Mouse (Mus musculus) MEL (cell line): ENCODE data around the gene Ano3. TPM values are rescaled to one million over a fixed set of nuclear protein-coding genes. Genes with fewer than 3 reads are reported as not detected.

Source experiments
- DNase-seq: peaks from one replicate; pipeline ENCODE4 v3.0.0; 2011; ENCODE audit warnings: low read depth, low spot score
- H3K27ac ChIP-seq: 2 replicates; pipeline ENCODE4 v1.5.1; 2012; ENCODE audit warnings: low read depth, mild to moderate bottlenecking, control low read depth, low read length, moderate library complexity; ENCODE audit not compliant: control insufficient read depth
- H3K27me3 ChIP-seq, 2 experiments: fragments of 150-350 bp in 1 of 2; sonication (generic) in 1 of 2; 2 replicates each; pipeline ENCODE4 v1.6.1; 2012; ENCODE audit warnings: low read length in 2 of 2, mild to moderate bottlenecking in 2 of 2, improper control_type of control experiment in 1 of 2, moderate library complexity in 1 of 2; ENCODE audit not compliant: insufficient read depth in 2 of 2, control insufficient read depth in 1 of 2
- H3K36me3 ChIP-seq, 2 experiments: 2 replicates each; pipeline ENCODE4 v1.6.1; 2012 to 2014; ENCODE audit warnings: low read length in 2 of 2, improper control_type of control experiment in 1 of 2, inconsistent platforms in 1 of 2, mild to moderate bottlenecking in 1 of 2; ENCODE audit not compliant: insufficient read depth in 2 of 2, control insufficient read depth in 1 of 2
- H3K4me1 ChIP-seq, 2 experiments: fragments of 150-350 bp in 1 of 2; sonication (generic) in 1 of 2; 2 replicates each; pipeline ENCODE4 v1.6.1; 2012; ENCODE audit warnings: low read length in 2 of 2, improper control_type of control experiment in 1 of 2, mild to moderate bottlenecking in 1 of 2; ENCODE audit not compliant: insufficient read depth in 2 of 2, control insufficient read depth in 1 of 2
- H3K4me3 ChIP-seq, 2 experiments: fragments of 150-350 bp in 1 of 2; sonication (generic) in 1 of 2; 2 replicates each; pipeline ENCODE4 v1.5.1; 2012; ENCODE audit warnings: low read depth in 2 of 2, low read length in 2 of 2, mild to moderate bottlenecking in 2 of 2, moderate library complexity in 2 of 2, control low read depth in 1 of 2, improper control_type of control experiment in 1 of 2; ENCODE audit not compliant: control insufficient read depth in 1 of 2, insufficient read depth in 1 of 2
- H3K79me2 ChIP-seq: 2 replicates; pipeline ENCODE4 v1.6.1; 2012; ENCODE audit warnings: mild to moderate bottlenecking, low read length, moderate library complexity; ENCODE audit not compliant: control insufficient read depth, poor library complexity, insufficient read depth
- H3K9ac ChIP-seq: 2 replicates; pipeline ENCODE4 v1.6.1; 2012; ENCODE audit warnings: low read depth, mild to moderate bottlenecking, control low read depth, low read length, moderate library complexity; ENCODE audit not compliant: control insufficient read depth, poor library complexity, severe bottlenecking
- H3K9me3 ChIP-seq: fragments of 150-350 bp; sonication (generic); replicated peaks from 2 replicates; pipeline ENCODE4 v1.6.1; 2012; ENCODE audit warnings: mild to moderate bottlenecking, low read length, improper control_type of control experiment, moderate library complexity; ENCODE audit not compliant: insufficient read depth
- CHD1 ChIP-seq: IDR thresholded peaks from 2 replicates; pipeline ENCODE4 v1.6.1; 2012; ENCODE audit warnings: low read depth, mild to moderate bottlenecking, inconsistent platforms, low read length, improper control_type of control experiment
- CHD2 ChIP-seq: IDR thresholded peaks from 2 replicates; pipeline ENCODE4 v1.6.1; 2011; ENCODE audit warnings: low read length, improper control_type of control experiment
- ELF1 ChIP-seq: IDR thresholded peaks from 2 replicates; pipeline ENCODE4 v1.6.1; 2014; ENCODE audit warnings: low read depth, mild to moderate bottlenecking, inconsistent platforms, low read length, improper control_type of control experiment, moderate library complexity
- EP300 ChIP-seq, 2 experiments: IDR thresholded peaks; 2 replicates each; pipeline ENCODE4 v1.6.1; 2011; ENCODE audit warnings: improper control_type of control experiment in 2 of 2, low read length in 2 of 2, low read depth in 1 of 2, mild to moderate bottlenecking in 1 of 2
- ETS1 ChIP-seq: IDR thresholded peaks from 2 replicates; pipeline ENCODE4 v1.6.1; 2012; ENCODE audit warnings: low read depth, mild to moderate bottlenecking, inconsistent platforms, low read length, improper control_type of control experiment, moderate library complexity
- MAFK ChIP-seq: IDR thresholded peaks from 2 replicates; pipeline ENCODE4 v1.6.1; 2011; ENCODE audit warnings: low read depth, mild to moderate bottlenecking, low read length, improper control_type of control experiment, borderline replicate concordance
- MEF2A ChIP-seq: IDR thresholded peaks from 2 replicates; pipeline ENCODE4 v1.6.1; 2014; ENCODE audit warnings: low read depth, mild to moderate bottlenecking, inconsistent platforms, low read length, improper control_type of control experiment; ENCODE audit not compliant: poor library complexity, insufficient replicate concordance, severe bottlenecking; ENCODE audit errors: extremely low read depth
- MXI1 ChIP-seq: IDR thresholded peaks from 2 replicates; pipeline ENCODE4 v1.6.1; 2011; ENCODE audit warnings: mild to moderate bottlenecking, low read depth, low read length, improper control_type of control experiment
- MYB ChIP-seq: IDR thresholded peaks from 2 replicates; pipeline ENCODE4 v1.6.1; 2011; ENCODE audit warnings: mild to moderate bottlenecking, low read depth, low read length, improper control_type of control experiment
- NELFE ChIP-seq: IDR thresholded peaks from 2 replicates; pipeline ENCODE4 v1.6.1; 2011; ENCODE audit warnings: low read depth, low read length, improper control_type of control experiment
- POLR2A ChIP-seq, 2 experiments: IDR thresholded peaks; 2 replicates each; pipeline ENCODE4 v1.6.1; 2011 to 2012; ENCODE audit warnings: low read length in 2 of 2, mild to moderate bottlenecking in 2 of 2, control low read depth in 1 of 2, improper control_type of control experiment in 1 of 2, low read depth in 1 of 2, moderate library complexity in 1 of 2; ENCODE audit not compliant: control insufficient read depth in 1 of 2, insufficient read depth in 1 of 2, poor library complexity in 1 of 2
- POLR2AphosphoS2 ChIP-seq: IDR thresholded peaks from 2 replicates; pipeline ENCODE4 v1.6.1; 2011; ENCODE audit warnings: low read length, improper control_type of control experiment
- RAD21 ChIP-seq: IDR thresholded peaks from 2 replicates; pipeline ENCODE4 v1.6.1; 2011; ENCODE audit warnings: mild to moderate bottlenecking, low read depth, low read length, improper control_type of control experiment
- RCOR1 ChIP-seq: IDR thresholded peaks from 2 replicates; pipeline ENCODE4 v1.6.1; 2012; ENCODE audit warnings: low read depth, mild to moderate bottlenecking, inconsistent platforms, low read length, improper control_type of control experiment
- SIN3A ChIP-seq: IDR thresholded peaks from 2 replicates; pipeline ENCODE4 v1.6.1; 2012; ENCODE audit warnings: low read length, improper control_type of control experiment, inconsistent platforms
- SMC3 ChIP-seq: IDR thresholded peaks from 2 replicates; pipeline ENCODE4 v1.6.1; 2011; ENCODE audit warnings: low read depth, low read length, improper control_type of control experiment
- TAL1 ChIP-seq: IDR thresholded peaks from 2 replicates; pipeline ENCODE4 v1.6.1; 2012; ENCODE audit warnings: mild to moderate bottlenecking, inconsistent platforms, low read length, moderate library complexity, mixed read lengths
- TBP ChIP-seq: IDR thresholded peaks from 2 replicates; pipeline ENCODE4 v1.8.0; 2011; ENCODE audit warnings: low read depth, low read length, improper control_type of control experiment
- TCF12 ChIP-seq: IDR thresholded peaks from 2 replicates; pipeline ENCODE4 v1.6.1; 2014; ENCODE audit warnings: low read depth, mild to moderate bottlenecking, inconsistent platforms, low read length, improper control_type of control experiment, moderate library complexity
- UBTF ChIP-seq: IDR thresholded peaks from 2 replicates; pipeline ENCODE4 v1.6.1; 2012; ENCODE audit warnings: low read depth, mild to moderate bottlenecking, inconsistent platforms, low read length, improper control_type of control experiment, moderate library complexity, borderline replicate concordance; ENCODE audit not compliant: insufficient read depth
- USF2 ChIP-seq, 2 experiments: IDR thresholded peaks; 2 replicates each; pipeline ENCODE4 v1.6.1; 2011 to 2012; ENCODE audit warnings: improper control_type of control experiment in 2 of 2, low read length in 2 of 2, borderline replicate concordance in 1 of 2, inconsistent platforms in 1 of 2, low read depth in 1 of 2, mild to moderate bottlenecking in 1 of 2; ENCODE audit not compliant: insufficient read depth in 1 of 2
- ZKSCAN1 ChIP-seq: IDR thresholded peaks from 2 replicates; pipeline ENCODE4 v1.6.1; 2012; ENCODE audit warnings: low read depth, mild to moderate bottlenecking, inconsistent platforms, low read length, improper control_type of control experiment, moderate library complexity
- ZMIZ1 ChIP-seq: IDR thresholded peaks from 2 replicates; pipeline ENCODE4 v1.6.1; 2012; ENCODE audit warnings: low read depth, mild to moderate bottlenecking, inconsistent platforms, low read length, improper control_type of control experiment, moderate library complexity
- ZNF384 ChIP-seq: IDR thresholded peaks from 2 replicates; pipeline ENCODE4 v1.6.1; 2012; ENCODE audit warnings: low read depth, mild to moderate bottlenecking, inconsistent platforms, low read length, improper control_type of control experiment
- polyA plus RNA-seq, 2 experiments: library from polyadenylated mRNA; stranded (reverse) in 1 of 2; unstranded in 1 of 2; fragments of >175 nt in 1 of 2; fragments of >200 nt in 1 of 2; gene quantifications; 2 replicates each; pipeline versions ENCODE4 v1.2.1 to v1.2.4; 2012; ENCODE audit warnings: low replicate concordance in 2 of 2, low read depth in 1 of 2; ENCODE audit not compliant: insufficient read length in 2 of 2, insufficient read depth in 1 of 2, missing spikeins in 1 of 2
- total RNA-seq: library from RNA; depleted of rRNA; stranded (reverse); fragments of 300-350 nt; gene quantifications from 2 replicates; pipeline ENCODE4 v1.2.3, GENCODE M21; 2012

Gene Ano3
- total and polyA plus RNA-seq, 3 experiments, result not detected

DNA sequence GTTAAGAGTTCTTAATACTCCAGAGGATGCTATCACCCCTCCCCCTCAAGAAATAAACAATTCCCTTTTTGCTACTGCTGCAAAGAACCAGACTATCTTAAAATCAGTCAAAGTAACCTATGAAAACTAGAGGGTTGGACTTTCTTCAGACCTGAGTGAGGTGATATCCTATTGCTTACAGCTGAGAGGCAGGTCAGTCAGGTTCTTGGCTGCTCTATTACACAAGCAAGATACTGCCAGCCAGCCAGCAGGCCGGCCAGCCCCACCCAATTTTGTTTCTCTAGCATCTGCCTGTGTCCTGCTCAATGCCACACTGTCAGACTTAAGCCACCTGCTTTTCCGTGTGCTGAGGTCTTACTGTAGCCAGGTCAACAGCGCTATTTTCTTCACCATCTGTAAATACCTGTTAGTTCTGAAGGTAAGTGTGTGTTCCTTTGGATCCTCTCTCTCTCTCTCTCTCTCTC is 229.4 kb downstream of the Ano3 start, which contains the start of gene Muc15:
TSS of gene Muc15 (plus strand) at position 51 of the 464 bp plus-strand sequence.
- no peak for TF ChIP-seq RAD21
- no peak for TF ChIP-seq USF2 (IDR thresholded peaks at IDR 0.05; ENCODE audit: borderline replicate concordance in 1 of 2, insufficient read depth in 1 of 2, low read depth in 1 of 2, low read length in 2 of 2)
- no peak for TF ChIP-seq SMC3
- Histone ChIP-seq H3K9me3 (no peaks in the 10 kb centered on the region), H3K9ac (no peak within 1 kb of the TSS), H3K27me3 (no peaks in the 10 kb centered on the region), H3K36me3 (no peaks in the 10 kb centered on the region), H3K4me3 (no peak within 1 kb of the TSS), H3K27ac (no peak within 1 kb of the TSS), H3K79me2 (no peaks in the 10 kb centered on the region), H3K4me1 (no peaks in the 10 kb centered on the region)
- no peak for DNase-seq

DNA sequence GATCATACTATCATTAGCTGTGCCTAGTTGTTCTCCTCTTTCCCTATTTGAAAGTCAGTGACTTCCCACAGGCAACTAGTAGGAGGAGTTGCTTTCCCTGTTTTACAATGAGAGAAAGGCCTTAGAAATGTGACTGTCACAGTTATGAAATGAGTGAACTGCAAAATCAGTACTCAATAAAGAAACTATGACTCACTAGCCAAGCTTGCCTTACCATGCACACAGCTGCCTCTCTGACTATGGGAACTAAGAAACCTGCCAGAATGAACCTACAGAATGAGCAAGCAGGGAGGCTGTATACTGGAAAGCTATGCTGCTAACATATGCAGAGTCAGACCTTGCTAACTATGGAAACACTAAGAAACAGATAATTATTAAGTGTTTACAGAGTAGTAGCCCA is 231.7 kb downstream of the Ano3 start:
- DNase-seq, result no peak
- Histone ChIP-seq H3K27ac (no peak overlapping the region), H3K4me1 (no peaks in the 10 kb centered on the region), H3K27me3 (no peaks in the 10 kb centered on the region), H3K79me2 (no peaks in the 10 kb centered on the region), H3K36me3 (no peaks in the 10 kb centered on the region), H3K9ac (no peak overlapping the region), H3K4me3 (no peak overlapping the region), H3K9me3 (no peaks in the 10 kb centered on the region)
- TF ChIP-seq TAL1 (no peak), ELF1 (no peak), CHD1 (no peak), TCF12 (no peak), MEF2A (no peak), ZKSCAN1 (no peak), MYB (no peak), RCOR1 (no peak), ZMIZ1 (no peak)

DNA sequence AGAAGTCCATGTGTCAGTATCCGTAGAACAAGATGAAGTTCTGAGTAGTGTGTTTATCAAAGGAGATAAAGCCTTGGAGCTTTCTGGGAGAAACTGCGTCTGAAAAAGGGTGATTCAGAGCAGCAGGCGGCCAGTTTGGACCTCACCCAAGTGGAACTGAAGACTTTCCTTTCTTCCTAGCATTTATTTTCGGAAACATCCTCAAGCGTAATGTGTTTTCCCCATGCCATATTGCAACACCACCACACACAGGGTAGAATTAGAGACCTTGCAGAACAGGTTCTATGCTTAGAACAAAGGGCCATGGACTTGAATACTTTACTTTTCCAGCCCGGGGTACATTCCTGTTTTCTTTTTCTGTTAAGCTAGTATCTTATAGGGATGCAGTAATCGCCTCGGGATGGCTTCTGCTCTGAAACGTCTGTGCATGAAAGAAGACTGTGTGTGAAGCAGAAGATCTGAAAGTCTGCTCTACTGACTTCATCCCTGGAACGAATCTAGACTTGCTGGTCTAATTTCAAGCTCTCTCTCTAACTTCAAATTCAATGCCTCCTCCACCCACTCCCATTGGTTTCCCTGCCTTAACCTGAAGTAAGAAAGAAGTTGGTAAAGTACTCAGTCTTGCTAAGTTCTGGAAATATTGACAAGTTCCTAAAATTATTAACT is 240.5 kb downstream of the Ano3 start:
- Histone ChIP-seq H3K4me3 (no peak overlapping the region), H3K4me1 (no peaks in the 10 kb centered on the region), H3K27me3 (no peaks in the 10 kb centered on the region), H3K9ac (no peak overlapping the region), H3K36me3 (no peaks in the 10 kb centered on the region), H3K79me2 (no peaks in the 10 kb centered on the region), H3K9me3 (no peaks in the 10 kb centered on the region), H3K27ac (no peak overlapping the region)
- DNase-seq, result no peak
- TF ChIP-seq TCF12 (no peak), CHD1 (no peak), CHD2 (no peak), EP300 (IDR thresholded peaks at IDR 0.05; ENCODE audit: low read depth in 1 of 2, low read length in 2 of 2) (no peak), USF2 (IDR thresholded peaks at IDR 0.05; ENCODE audit: borderline replicate concordance in 1 of 2, insufficient read depth in 1 of 2, low read depth in 1 of 2, low read length in 2 of 2) (no peak), MEF2A (no peak), MYB (no peak), ETS1 (no peak), TBP (no peak), MXI1 (no peak), ZNF384 (no peak), SIN3A (no peak), POLR2A (IDR thresholded peaks at IDR 0.05; ENCODE audit: control insufficient read depth in 1 of 2, insufficient read depth in 1 of 2, low read depth in 1 of 2, low read length in 2 of 2, poor library complexity in 1 of 2) (no peak), ZMIZ1 (no peak), UBTF (no peak), NELFE (no peak), POLR2AphosphoS2 (no peak), TAL1 (no peak), MAFK (no peak)
